Mouse (Mus musculus) heart, embryonic 10.5 days (tissue): Measurements from ENCODE around the gene Foxd1. TPM values are rescaled to one million over a fixed set of nuclear protein-coding genes. Genes with fewer than 3 reads are reported as not detected.

Experiments used
- DNase-seq: peaks from one replicate; pipeline ENCODE4 v3.0.0-alpha.2; 2017; ENCODE audit warnings: low spot score
- H3K27ac ChIP-seq: fragments of 300-500 bp; sonication (generic); 2 replicates; pipeline ENCODE4 v1.5.1; 2016; ENCODE audit warnings: mild to moderate bottlenecking
- H3K27me3 ChIP-seq: fragments of 300-500 bp; sonication (generic); 2 replicates; pipeline ENCODE4 v1.6.1; 2016; ENCODE audit warnings: mild to moderate bottlenecking; ENCODE audit not compliant: poor library complexity, insufficient read depth, severe bottlenecking
- H3K36me3 ChIP-seq: fragments of 300-500 bp; sonication (generic); 2 replicates; pipeline ENCODE4 v1.6.1; 2016; ENCODE audit warnings: mild to moderate bottlenecking, moderate library complexity
- H3K4me1 ChIP-seq: fragments of 300-500 bp; sonication (generic); 2 replicates; pipeline ENCODE4 v1.6.1; 2016; ENCODE audit warnings: mild to moderate bottlenecking
- H3K4me3 ChIP-seq: fragments of 300-500 bp; sonication (generic); 2 replicates; pipeline ENCODE4 v1.5.1; 2016; ENCODE audit warnings: mild to moderate bottlenecking, moderate library complexity
- H3K9me3 ChIP-seq: fragments of 300-500 bp; sonication (generic); 2 replicates; pipeline ENCODE4 v1.6.1; 2016; ENCODE audit warnings: mild to moderate bottlenecking, moderate library complexity
- WGBS: fragments of 180-500 bp; shearing (Covaris S2); methylation state at CpG from one replicate; pipeline ENCODE4 v1.1.7; 2016; 5-methylcytosine and 5-hydroxymethylcytosine counted together
- polyA plus RNA-seq: library from polyadenylated mRNA; unstranded; fragments of >200 nt; fragmentation: Nextera tagmentation; extraction: Ambion mirVana; gene quantifications from 2 replicates; pipeline ENCODE4 v1.2.1, GENCODE M21; 2016

Gene Foxd1
- polyA plus RNA-seq, 1 experiment from 2014 or later = 0.16 TPM

GRCm38 (mm10) chr13:98325034-98325433 is 29.0 kb upstream of the Foxd1 start:
- Histone ChIP-seq H3K27me3 (no peaks in the 10 kb centered on the region), H3K9me3 (no peaks in the 10 kb centered on the region), H3K36me3 (no peaks in the 10 kb centered on the region), H3K27ac (no peak overlapping the region), H3K4me3 (no peak overlapping the region), H3K4me1 (no peaks in the 10 kb centered on the region)
- no peak for DNase-seq
- 85% methylated on average over 11 of the region's 11 CpGs for WGBS

DNA sequence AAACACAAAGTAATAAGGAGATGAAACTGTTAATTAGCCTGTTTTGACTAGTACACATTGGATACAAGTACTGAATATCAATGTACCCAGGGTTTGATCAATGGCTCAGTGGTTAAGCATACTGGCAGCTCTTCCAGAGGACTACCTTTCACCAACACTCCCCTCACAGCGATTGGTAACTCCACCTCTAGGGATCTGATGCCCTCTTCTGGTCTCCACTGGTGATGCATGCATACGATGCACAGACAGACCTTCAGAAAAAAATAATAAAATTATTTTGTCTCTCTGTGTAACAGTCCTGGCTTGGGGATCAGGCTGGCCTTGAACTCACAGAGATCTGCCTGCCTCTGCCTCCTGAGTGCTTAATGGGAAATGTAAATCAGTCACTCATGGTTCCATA is 21.9 kb upstream of the Foxd1 start:
- Histone ChIP-seq H3K36me3 (no peaks in the 10 kb centered on the region), H3K27me3 (no peaks in the 10 kb centered on the region), H3K27ac (no peak overlapping the region), H3K4me3 (no peak overlapping the region), H3K4me1 (no peaks in the 10 kb centered on the region), H3K9me3 (no peaks in the 10 kb centered on the region)
- WGBS = 47% methylated on average over 2 of the region's 2 CpGs
- DNase-seq = peak; percentile 69

- Histone ChIP-seq H3K27me3 (no peaks in the 10 kb centered on the region; the same call in 1 of the 2 replicates), H3K27ac (no peak overlapping the region), H3K4me3 (no peak overlapping the region), H3K36me3 (no peaks in the 10 kb centered on the region), H3K4me1 (no peaks in the 10 kb centered on the region), H3K9me3 (no peaks in the 10 kb centered on the region)
- no peak for DNase-seq
- WGBS = 75% methylated on average over 1 of the region's 1 CpGs
Measured at GRCm38 (mm10) chr13:98336205-98336604, 17.8 kb upstream of the Foxd1 start.

DNA sequence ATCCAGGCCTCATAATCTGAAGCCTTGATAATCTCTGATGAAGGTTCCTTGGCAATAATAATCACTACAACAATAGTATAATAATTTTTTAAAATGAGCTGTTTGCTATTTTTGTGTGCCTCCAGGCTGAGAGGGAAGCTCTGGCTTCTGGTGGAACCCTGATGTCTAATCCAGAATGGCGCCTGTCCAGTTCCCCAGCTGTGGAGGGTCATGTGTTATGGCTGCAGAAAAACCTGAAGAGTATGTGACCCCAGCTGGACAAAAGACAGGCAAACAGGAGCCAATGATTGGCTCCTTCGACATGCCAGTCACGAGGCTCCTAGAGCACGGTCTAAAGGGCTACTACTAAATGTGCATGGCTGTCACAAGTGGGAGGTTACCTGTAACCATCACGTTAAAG is 13.5 kb upstream of the Foxd1 start:
- no peaks in the 10 kb centered on the region for H3K4me1 ChIP-seq
- no peak overlapping the region for H3K27ac ChIP-seq
- peak; percentile 67 for DNase-seq
- no peaks in the 10 kb centered on the region for H3K36me3 ChIP-seq
- 78% methylated on average over 5 of the region's 5 CpGs for WGBS
- no peak overlapping the region for H3K4me3 ChIP-seq
- H3K9me3 ChIP-seq = no peaks in the 10 kb centered on the region
- H3K27me3 ChIP-seq = peaks cover 12% of the 10 kb centered on the region

DNA sequence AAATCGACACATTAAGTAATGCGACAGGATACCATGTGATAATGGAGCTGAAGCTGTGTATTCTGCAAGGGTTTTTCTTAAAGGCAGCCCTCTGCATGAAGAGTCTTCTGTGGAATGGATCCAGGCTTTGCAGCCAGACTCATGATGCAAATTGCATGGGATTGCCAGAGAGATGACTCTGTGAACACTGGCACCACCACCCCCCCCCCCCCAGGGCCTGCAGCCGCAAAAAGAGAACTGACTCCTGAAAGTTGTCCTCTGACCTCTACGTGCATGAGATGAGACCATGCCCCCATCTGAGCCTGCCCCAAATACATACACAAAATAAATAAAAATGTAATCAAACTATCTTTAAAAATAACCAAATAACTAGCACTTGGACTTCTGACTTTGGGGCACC is 4.6 kb upstream of the Foxd1 start:
- 81% methylated on average over 4 of the region's 4 CpGs for WGBS
- Histone ChIP-seq H3K4me1 (peaks cover 10% of the 10 kb centered on the region), H3K27ac (no peak overlapping the region), H3K9me3 (no peaks in the 10 kb centered on the region), H3K4me3 (no peak overlapping the region), H3K27me3 (peaks cover 83% of the 10 kb centered on the region), H3K36me3 (no peaks in the 10 kb centered on the region)
- DNase-seq = no peak

- no peak for DNase-seq
- Histone ChIP-seq H3K4me3 (no peak overlapping the region), H3K27me3 (peaks cover 90% of the 10 kb centered on the region), H3K27ac (no peak overlapping the region), H3K4me1 (peaks cover 25% of the 10 kb centered on the region), H3K9me3 (no peaks in the 10 kb centered on the region), H3K36me3 (no peaks in the 10 kb centered on the region)
- WGBS = 7% methylated on average over 8 of the region's 8 CpGs
Measured at GRCm38 (mm10) chr13:98351527-98351926, 2.5 kb upstream of the Foxd1 start.

- no peak for DNase-seq
- H3K4me1 ChIP-seq = peaks cover 25% of the 10 kb centered on the region
- WGBS = 14% methylated on average over 14 of the region's 14 CpGs
- H3K27me3 ChIP-seq = peaks cover 87% of the 10 kb centered on the region
- no peaks in the 10 kb centered on the region for H3K9me3 ChIP-seq
- no peak overlapping the region for H3K4me3 ChIP-seq
- no peak overlapping the region for H3K27ac ChIP-seq
- H3K36me3 ChIP-seq = no peaks in the 10 kb centered on the region
Measured at GRCm38 (mm10) chr13:98352381-98352975, 1.6 kb upstream of the Foxd1 start.

GRCm38 (mm10) chr13:98353709-98354089 is 343 bp upstream of the Foxd1 start:
- H3K4me3 ChIP-seq = peak overlapping the region; percentile 66
- peaks cover 25% of the 10 kb centered on the region for H3K4me1 ChIP-seq
- DNase-seq = no peak
- no peaks in the 10 kb centered on the region for H3K9me3 ChIP-seq
- 1% methylated on average over 13 of the region's 13 CpGs for whole genome bisulfite sequencing
- H3K27me3 ChIP-seq = peaks cover 90% of the 10 kb centered on the region
- H3K36me3 ChIP-seq = no peaks in the 10 kb centered on the region
- no peak overlapping the region for H3K27ac ChIP-seq

- H3K27ac ChIP-seq = peak overlapping the region; percentile 59
- H3K27me3 ChIP-seq = peaks cover 90% of the 10 kb centered on the region
- H3K36me3 ChIP-seq = no peaks in the 10 kb centered on the region
- H3K4me3 ChIP-seq = peak overlapping the region; percentile 66
- WGBS = under 1% methylated on average over 81 of the region's 102 CpGs
- H3K4me1 ChIP-seq = peaks cover 25% of the 10 kb centered on the region
- H3K9me3 ChIP-seq = no peaks in the 10 kb centered on the region
- peak; percentile 76 for DNase-seq
Measured at GRCm38 (mm10) chr13:98354871-98355558, 973 bp downstream of the Foxd1 start.

DNA sequence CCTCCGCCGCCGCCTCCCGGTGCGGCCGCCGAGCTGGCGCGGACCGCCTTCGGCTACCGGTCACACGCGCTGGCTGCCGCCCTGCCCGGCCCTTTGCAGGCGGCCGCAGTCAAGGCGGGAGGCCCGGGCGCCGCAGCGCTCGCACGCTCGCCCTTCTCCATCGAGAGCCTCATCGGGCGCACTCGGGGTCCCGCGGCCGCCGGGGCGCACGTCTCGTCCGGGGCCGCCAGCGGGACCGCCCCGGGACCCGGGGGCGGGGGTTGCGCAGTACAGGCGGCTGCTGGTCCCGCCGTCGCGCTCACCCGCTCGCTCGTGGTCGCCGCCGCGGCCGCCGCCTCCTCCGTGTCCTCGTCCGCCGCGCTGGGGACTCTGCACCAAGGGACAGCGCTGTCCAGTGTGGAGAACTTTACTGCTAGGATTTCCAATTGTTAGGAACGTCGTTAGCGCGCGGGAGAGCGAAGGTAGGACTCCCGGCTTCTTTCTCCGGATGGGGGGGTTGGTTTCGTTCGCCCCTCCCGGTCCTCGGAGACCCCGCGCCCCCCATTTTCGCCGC is 1.6 kb downstream of the Foxd1 start:
- DNase-seq = no peak
- under 1% methylated on average over 66 of the region's 81 CpGs for WGBS
- Histone ChIP-seq H3K4me3 (peak overlapping the region; percentile 66), H3K9me3 (no peaks in the 10 kb centered on the region), H3K27me3 (peaks cover 90% of the 10 kb centered on the region), H3K27ac (peak overlapping the region; percentile 59), H3K4me1 (peaks cover 25% of the 10 kb centered on the region), H3K36me3 (no peaks in the 10 kb centered on the region)

GRCm38 (mm10) chr13:98356176-98356972 is 2.3 kb downstream of the Foxd1 start:
- WGBS = 8% methylated on average over 9 of the region's 9 CpGs
- H3K4me3 ChIP-seq = peak overlapping the region; percentile 66
- H3K4me1 ChIP-seq = peaks cover 25% of the 10 kb centered on the region
- no peaks in the 10 kb centered on the region for H3K9me3 ChIP-seq
- no peaks in the 10 kb centered on the region for H3K36me3 ChIP-seq
- peaks cover 90% of the 10 kb centered on the region for H3K27me3 ChIP-seq
- H3K27ac ChIP-seq = no peak overlapping the region
- DNase-seq = no peak

- DNase-seq = no peak
- H3K9me3 ChIP-seq = no peaks in the 10 kb centered on the region
- 6% methylated on average over 6 of the region's 6 CpGs for WGBS
Measured at GRCm38 (mm10) chr13:98356973-98357425, 3.0 kb downstream of the Foxd1 start.

More at GRCm38 (mm10) chr13:98356973-98357425, 3.0 kb downstream of the Foxd1 start:
- peaks cover 25% of the 10 kb centered on the region for H3K4me1 ChIP-seq
- H3K36me3 ChIP-seq = no peaks in the 10 kb centered on the region
- H3K27me3 ChIP-seq = peaks cover 90% of the 10 kb centered on the region
- no peak overlapping the region for H3K4me3 ChIP-seq
- no peak overlapping the region for H3K27ac ChIP-seq
